ENCODE assay signal across 8 mouse cellular contexts in genomic region chr4:126058997-126059362, GRCm38 (mm10). TPM values are rescaled to one million over a fixed set of nuclear protein-coding genes. Genes with fewer than 3 reads are reported as not detected.
A peak's percentile ranks its signal among the peaks of the same experiment; 100 is the strongest.
DNase-seq lines count a peak whose midpoint lies in the region; ATAC-seq lines count a peak whose summit lies in the region.

No protein-coding gene starts in this region.

- H3K9me3 ChIP-seq in megakaryocyte, embryonic 14.5 days: no peaks in the 10 kb centered on the region
- no peaks in the 10 kb centered on the region for H3K9me3 ChIP-seq in forebrain, embryonic 14.5 days (replicated peaks; ENCODE audit: control insufficient read depth, low read length)
- no peaks in the 10 kb centered on the region for H3K9me3 ChIP-seq in neural tube, embryonic 13.5 days

- ATAC-seq in megakaryocyte, adult 5-6 weeks (ENCODE audit: poor library complexity, severe bottlenecking): no peak
- ATAC-seq in forebrain, embryonic 14.5 days: no peak; the same call in 1 of the 2 replicates
- no peak for ATAC-seq in neural tube, embryonic 13.5 days (ENCODE audit: low read depth)
- no peak for ATAC-seq in inflammation-experienced regulatory T-cells, adult 6 months
- no peak for ATAC-seq in CD4-positive, CD25-positive, alpha-beta regulatory T cell, adult 4 months

- DNase-seq in forebrain, embryonic 14.5 days (ENCODE audit: low spot score): no peak
- peak; percentile 72 to 80 for DNase-seq in left cerebral cortex, adult 18-20 months (ENCODE audit: low spot score in 2 of 2)
- DNase-seq in embryo, embryonic 10.5 days (ENCODE audit: low spot score): no peak

- H3K9ac ChIP-seq in forebrain, embryonic 14.5 days (ENCODE audit: low read length): peak overlapping the region; percentile 70
- H3K9ac ChIP-seq in neural tube, embryonic 13.5 days: peak overlapping the region; percentile 81

- peaks cover 24% of the 10 kb centered on the region for H3K4me1 ChIP-seq in megakaryocyte, embryonic 14.5 days
- H3K4me1 ChIP-seq in forebrain, embryonic 14.5 days (ENCODE audit: control insufficient read depth, insufficient read depth, low read length): peaks cover 9% of the 10 kb centered on the region
- H3K4me1 ChIP-seq in neural tube, embryonic 13.5 days (replicated peaks): peaks cover 23% of the 10 kb centered on the region

- H3K27ac ChIP-seq in forebrain, embryonic 14.5 days (ENCODE audit: low read depth, low read length): no peak overlapping the region
- no peak overlapping the region for H3K27ac ChIP-seq in neural tube, embryonic 13.5 days (replicated peaks)

- H3K4me2 ChIP-seq in forebrain, embryonic 14.5 days (ENCODE audit: low read length): peak overlapping the region; percentile 65
- peak overlapping the region; percentile 74 for H3K4me2 ChIP-seq in neural tube, embryonic 13.5 days

- peaks cover 23% of the 10 kb centered on the region for H3K36me3 ChIP-seq in megakaryocyte, embryonic 14.5 days (replicated peaks; ENCODE audit: low read length)
- peaks cover 16% of the 10 kb centered on the region for H3K36me3 ChIP-seq in forebrain, embryonic 14.5 days (ENCODE audit: control insufficient read depth, insufficient read depth, low read length)
- peaks cover 32% of the 10 kb centered on the region for H3K36me3 ChIP-seq in neural tube, embryonic 13.5 days

- 39% methylated on average over 9 of the region's 9 CpGs for WGBS in forebrain, embryonic 14.5 days
- WGBS in neural tube, embryonic 13.5 days: 31% methylated on average over 9 of the region's 9 CpGs

- H3K27me3 ChIP-seq in megakaryocyte, embryonic 14.5 days (replicated peaks): peaks cover 10% of the 10 kb centered on the region
- no peaks in the 10 kb centered on the region for H3K27me3 ChIP-seq in forebrain, embryonic 14.5 days (replicated peaks; ENCODE audit: control insufficient read depth, insufficient read depth, low read length)
- H3K27me3 ChIP-seq in neural tube, embryonic 13.5 days: no peaks in the 10 kb centered on the region

- H3K4me3 ChIP-seq in megakaryocyte, embryonic 14.5 days (replicated peaks): peak overlapping the region; percentile 93
- peak overlapping the region; percentile 55 for H3K4me3 ChIP-seq in forebrain, embryonic 14.5 days (ENCODE audit: low read depth, low read length)
- peak overlapping the region; percentile 71 for H3K4me3 ChIP-seq in neural tube, embryonic 13.5 days

RNA-seq across cellular contexts. Expression of gene Oscp1, which starts 0.6 kb away (rescaled TPM):
- not detected in 2 replicates for polyA plus RNA-seq in megakaryocyte, embryonic 14.5 days (2012; ENCODE audit: insufficient read depth, low replicate concordance)
- 0.75 and 0.83 TPM in 2 replicates for total RNA-seq in megakaryocyte, adult 5-6 weeks (2015)
- 4.0 and 5.7 TPM in 2 replicates for total RNA-seq in megakaryocyte, adult 5-6 weeks (2017)
- 31.2 and 32.0 TPM in 2 replicates for polyA plus RNA-seq in forebrain, embryonic 14.5 days (2014; fragmentation: Nextera tagmentation; extraction: Ambion mirVana)
- total RNA-seq in left cerebral cortex, adult 18-20 months (2021): 10 to 100 TPM; 54.5 TPM
- 30.1 and 30.2 TPM in 2 replicates for polyA plus RNA-seq in neural tube, embryonic 13.5 days (2015; fragmentation: Nextera tagmentation; extraction: Ambion mirVana)
- polyA plus RNA-seq in inflammation-experienced regulatory T-cells, adult 6 months (2017; shearing (Covaris generic)): under 1 TPM; 0.24 to 0.66 (median 0.26) TPM
- polyA plus RNA-seq in CD4-positive, CD25-positive, alpha-beta regulatory T cell, adult 4 months (2017; shearing (Covaris generic)): under 1 TPM in 1 of 2 experiments, not detected in 1; 0.70 TPM

RNA-seq across cellular contexts. Expression of gene Mrps15, which starts 12.3 kb away (rescaled TPM):
- 107 and 153 TPM in 2 replicates for polyA plus RNA-seq in megakaryocyte, embryonic 14.5 days (2012; ENCODE audit: insufficient read depth, low replicate concordance)
- 120 and 147 TPM in 2 replicates for total RNA-seq in megakaryocyte, adult 5-6 weeks (2015)
- 64.5 and 68.3 TPM in 2 replicates for total RNA-seq in megakaryocyte, adult 5-6 weeks (2017)
- polyA plus RNA-seq in forebrain, embryonic 14.5 days (2014; fragmentation: Nextera tagmentation; extraction: Ambion mirVana): 108 and 124 TPM in 2 replicates
- total RNA-seq in left cerebral cortex, adult 18-20 months (2021): 10 to 100 TPM; 43.7 to 52.4 TPM
- polyA plus RNA-seq in neural tube, embryonic 13.5 days (2015; fragmentation: Nextera tagmentation; extraction: Ambion mirVana): 134 and 140 TPM in 2 replicates
- polyA plus RNA-seq in inflammation-experienced regulatory T-cells, adult 6 months (2017; shearing (Covaris generic)): 10 to 100 TPM; 56.3 to 65.7 (median 64.4) TPM
- polyA plus RNA-seq in CD4-positive, CD25-positive, alpha-beta regulatory T cell, adult 4 months (2017; shearing (Covaris generic)): 10 to 100 TPM; 49.0 to 58.9 TPM

RNA-seq across cellular contexts. Expression of gene Csf3r, which starts 34.6 kb away (rescaled TPM):
- polyA plus RNA-seq in megakaryocyte, embryonic 14.5 days (2012; ENCODE audit: insufficient read depth, low replicate concordance): 11.1 and 42.3 TPM in 2 replicates
- total RNA-seq in megakaryocyte, adult 5-6 weeks (2015): 214 and 215 TPM in 2 replicates
- total RNA-seq in megakaryocyte, adult 5-6 weeks (2017): 103 and 121 TPM in 2 replicates
- polyA plus RNA-seq in forebrain, embryonic 14.5 days (2014; fragmentation: Nextera tagmentation; extraction: Ambion mirVana): 0.48 and 0.53 TPM in 2 replicates
- 1 to 10 TPM; 4.2 to 5.3 TPM for total RNA-seq in left cerebral cortex, adult 18-20 months (2021)
- polyA plus RNA-seq in neural tube, embryonic 13.5 days (2015; fragmentation: Nextera tagmentation; extraction: Ambion mirVana): 0.50 and 1.3 TPM in 2 replicates
- under 1 TPM in 1 of 3 experiments, not detected in 2; 0.44 TPM for polyA plus RNA-seq in inflammation-experienced regulatory T-cells, adult 6 months (2017; shearing (Covaris generic))
- polyA plus RNA-seq in CD4-positive, CD25-positive, alpha-beta regulatory T cell, adult 4 months (2017; shearing (Covaris generic)): not detected

RNA-seq across cellular contexts. Expression of gene Lsm10, which starts 37.4 kb away (rescaled TPM):
- polyA plus RNA-seq in megakaryocyte, embryonic 14.5 days (2012; ENCODE audit: insufficient read depth, low replicate concordance): 9.2 and 19.0 TPM in 2 replicates
- 47.3 and 54.9 TPM in 2 replicates for total RNA-seq in megakaryocyte, adult 5-6 weeks (2015)
- total RNA-seq in megakaryocyte, adult 5-6 weeks (2017): 19.3 and 21.7 TPM in 2 replicates
- 63.1 and 76.6 TPM in 2 replicates for polyA plus RNA-seq in forebrain, embryonic 14.5 days (2014; fragmentation: Nextera tagmentation; extraction: Ambion mirVana)
- 10 to 100 TPM; 12.2 to 17.6 TPM for total RNA-seq in left cerebral cortex, adult 18-20 months (2021)
- 47.7 and 54.3 TPM in 2 replicates for polyA plus RNA-seq in neural tube, embryonic 13.5 days (2015; fragmentation: Nextera tagmentation; extraction: Ambion mirVana)
- 10 to 100 TPM; 55.6 to 76.5 (median 73.4) TPM for polyA plus RNA-seq in inflammation-experienced regulatory T-cells, adult 6 months (2017; shearing (Covaris generic))
- polyA plus RNA-seq in CD4-positive, CD25-positive, alpha-beta regulatory T cell, adult 4 months (2017; shearing (Covaris generic)): 10 to 100 TPM; 68.6 to 76.0 TPM

RNA-seq across cellular contexts. Expression of gene Stk40, which starts 44.8 kb away (rescaled TPM):
- 99.5 and 105 TPM in 2 replicates for polyA plus RNA-seq in megakaryocyte, embryonic 14.5 days (2012; ENCODE audit: insufficient read depth, low replicate concordance)
- total RNA-seq in megakaryocyte, adult 5-6 weeks (2015): 20.8 and 21.4 TPM in 2 replicates
- 22.5 and 32.8 TPM in 2 replicates for total RNA-seq in megakaryocyte, adult 5-6 weeks (2017)
- 22.2 and 25.1 TPM in 2 replicates for polyA plus RNA-seq in forebrain, embryonic 14.5 days (2014; fragmentation: Nextera tagmentation; extraction: Ambion mirVana)
- total RNA-seq in left cerebral cortex, adult 18-20 months (2021): 10 to 100 TPM; 43.5 to 48.3 TPM
- 33.9 and 37.7 TPM in 2 replicates for polyA plus RNA-seq in neural tube, embryonic 13.5 days (2015; fragmentation: Nextera tagmentation; extraction: Ambion mirVana)
- polyA plus RNA-seq in inflammation-experienced regulatory T-cells, adult 6 months (2017; shearing (Covaris generic)): 10 to 100 TPM; 11.0 to 27.7 (median 16.5) TPM
- polyA plus RNA-seq in CD4-positive, CD25-positive, alpha-beta regulatory T cell, adult 4 months (2017; shearing (Covaris generic)): 10 to 100 TPM; 11.4 to 23.2 TPM

Comparison
In these comparisons a context has a peak if more than half of its experiments do, and no peak if none do; other contexts are left out.
1. DNase-seq: peak in left cerebral cortex, adult 18-20 months (2 of 2); none in forebrain, embryonic 14.5 days (single experiment) and embryo, embryonic 10.5 days (single experiment).
2. RNA of gene Oscp1, which starts 0.6 kb away (polyA plus RNA-seq): 31.2 to 32.0 TPM in forebrain, embryonic 14.5 days and 30.1 to 30.2 TPM in neural tube, embryonic 13.5 days; 0.70 TPM in CD4-positive, CD25-positive, alpha-beta regulatory T cell, adult 4 months, 0.24 to 0.66 TPM in inflammation-experienced regulatory T-cells, adult 6 months and not detected in megakaryocyte, embryonic 14.5 days; every median in the first group is over 10 times any median in the second.
3. Peak in every context shown above with its lines, with median percentiles within 50 percentile points of each other: H3K4me3 ChIP-seq.